Mouse (Mus musculus): ENCODE measurements at regions not wholly inside any gene's neighbourhood (a gene's known extent, or its start where the extent isn't known, plus 50 kb on each side); places are given as distances from the start of the nearest gene placed in this dataset.
A peak's percentile ranks its signal among the peaks of the same experiment; 100 is the strongest.
"Not testable (repeated sequence)": the region's sequence is repeated elsewhere in the genome, so short reads cannot be mapped to it uniquely, and the experiment has no call there.

DNA sequence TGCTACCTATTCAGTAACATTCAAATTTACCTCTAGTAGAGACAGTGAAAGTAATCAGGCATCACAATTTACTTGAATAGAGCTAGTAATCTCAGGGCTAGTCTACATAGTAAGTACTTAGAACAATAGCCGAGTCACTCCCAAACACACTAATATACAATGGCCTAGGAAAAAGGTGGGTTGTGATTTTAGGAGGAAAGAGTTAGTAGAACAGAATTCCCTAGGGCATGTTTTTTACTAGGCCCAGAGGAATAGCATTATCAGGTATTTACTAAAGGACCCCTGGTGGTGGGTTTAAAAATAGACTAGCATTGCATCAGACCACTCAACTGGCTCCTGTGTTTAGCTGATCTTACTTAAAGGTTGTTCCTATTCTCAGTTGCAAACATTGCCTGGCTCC is 535.8 kb downstream of the Mat2b start:
- DNase-seq: not testable (repeated sequence)

DNA sequence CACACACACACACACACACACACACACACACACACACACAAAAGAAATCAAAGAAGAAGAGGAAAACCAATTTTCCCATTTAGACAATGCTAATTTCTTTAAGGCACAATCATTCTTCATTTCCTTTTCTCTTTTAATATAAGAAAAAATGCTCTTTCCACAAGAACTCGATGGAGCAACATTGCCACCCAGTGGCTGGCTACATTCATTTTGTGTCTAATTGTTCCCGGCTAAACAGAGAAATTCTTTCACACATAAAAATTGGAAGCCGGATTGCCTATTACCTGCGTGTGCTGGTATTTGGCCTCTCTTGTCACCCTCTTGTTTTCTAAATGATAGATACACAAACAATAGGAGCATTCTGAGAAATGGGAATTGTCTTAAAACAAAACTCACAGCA is 545.7 kb downstream of the Mat2b start:
- peak; percentile 58 to 60 for DNase-seq

GRCm38 (mm10) chr11:40137803-40138202 is 557.2 kb downstream of the Mat2b start:
- DNase-seq: no peak

DNA sequence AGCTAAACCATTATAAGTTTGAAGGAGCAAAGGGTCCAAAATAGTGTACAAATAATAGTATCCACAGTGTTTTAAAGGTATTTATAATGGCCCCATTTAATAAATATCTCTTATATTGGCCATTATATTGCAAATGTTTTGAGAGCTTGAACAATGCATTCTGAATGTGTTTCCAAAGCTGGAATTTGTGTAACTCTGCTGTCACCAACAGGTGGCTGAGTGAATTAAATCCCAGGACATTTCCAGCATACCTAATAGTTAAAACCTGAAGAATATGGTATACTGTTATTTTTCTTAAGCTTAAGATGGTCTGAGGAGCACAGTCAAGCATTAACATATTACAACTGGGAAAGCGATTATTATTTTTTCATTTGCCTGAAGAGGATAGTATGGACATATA is 592.4 kb downstream of the Mat2b start:
- no peak for DNase-seq

- no peak for DNase-seq
These were observed 620.7 kb downstream of the Mat2b start for GRCm38 (mm10) chr11:40074317-40074716.

GRCm38 (mm10) chr11:40050503-40050902 is 644.5 kb downstream of the Mat2b start:
- DNase-seq: no peak

GRCm38 (mm10) chr11:40027511-40027910 is 667.5 kb downstream of the Mat2b start:
- no peak for DNase-seq

GRCm38 (mm10) chr11:39999483-39999882 is 695.5 kb downstream of the Mat2b start:
- DNase-seq: no peak

- DNase-seq: no peak
These were observed 696.4 kb downstream of the Mat2b start for GRCm38 (mm10) chr11:39998612-39999011.

DNA sequence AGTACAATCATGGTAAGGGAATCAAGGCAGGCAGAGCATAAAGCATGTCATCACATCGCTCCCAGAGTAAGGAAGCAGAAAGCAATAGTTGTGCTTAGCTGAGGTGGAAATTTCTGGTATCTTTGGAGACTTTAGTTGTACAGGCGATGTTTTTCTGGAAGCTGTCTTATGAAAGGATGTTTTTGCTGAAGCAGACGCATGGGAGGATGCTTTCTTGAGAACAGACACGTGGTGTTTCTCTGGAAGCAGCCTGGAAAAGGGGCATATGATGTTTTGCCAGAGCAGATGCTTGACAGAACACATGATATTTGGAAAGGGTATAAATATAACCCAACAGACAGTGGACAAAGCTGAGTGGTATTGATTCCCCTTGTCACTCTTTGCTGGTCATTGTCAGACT is 722.4 kb downstream of the Mat2b start:
- DNase-seq: peak in 1 of 2 experiments; percentile 12

- DNase-seq: no peak
These were observed 731.3 kb downstream of the Mat2b start for GRCm38 (mm10) chr11:39963705-39964104.

DNA sequence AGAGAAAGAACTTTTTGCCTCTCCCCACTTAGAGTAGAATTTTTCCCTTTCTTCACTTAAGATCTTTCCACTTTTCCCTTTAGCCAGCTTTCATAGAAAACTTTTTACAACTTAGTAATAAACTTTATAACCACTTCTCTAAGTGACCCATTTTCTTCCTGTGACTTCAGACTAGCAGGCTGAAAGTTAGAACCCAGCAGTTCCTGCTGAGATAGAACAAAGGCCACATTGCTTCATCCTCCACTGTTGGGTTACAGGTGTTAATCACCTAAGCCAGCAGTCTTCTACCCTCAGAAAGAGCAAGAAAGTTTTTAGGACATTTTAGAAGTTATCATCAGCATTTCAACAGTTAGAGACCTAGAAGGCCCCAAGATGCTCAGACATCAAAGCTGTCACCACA is 740.6 kb downstream of the Mat2b start:
- DNase-seq: no peak

- DNase-seq: no peak
These were observed 750.8 kb downstream of the Mat2b start for GRCm38 (mm10) chr11:39944196-39944595.

GRCm38 (mm10) chr11:39934216-39934615 is 760.8 kb downstream of the Mat2b start:
- DNase-seq: no peak

DNA sequence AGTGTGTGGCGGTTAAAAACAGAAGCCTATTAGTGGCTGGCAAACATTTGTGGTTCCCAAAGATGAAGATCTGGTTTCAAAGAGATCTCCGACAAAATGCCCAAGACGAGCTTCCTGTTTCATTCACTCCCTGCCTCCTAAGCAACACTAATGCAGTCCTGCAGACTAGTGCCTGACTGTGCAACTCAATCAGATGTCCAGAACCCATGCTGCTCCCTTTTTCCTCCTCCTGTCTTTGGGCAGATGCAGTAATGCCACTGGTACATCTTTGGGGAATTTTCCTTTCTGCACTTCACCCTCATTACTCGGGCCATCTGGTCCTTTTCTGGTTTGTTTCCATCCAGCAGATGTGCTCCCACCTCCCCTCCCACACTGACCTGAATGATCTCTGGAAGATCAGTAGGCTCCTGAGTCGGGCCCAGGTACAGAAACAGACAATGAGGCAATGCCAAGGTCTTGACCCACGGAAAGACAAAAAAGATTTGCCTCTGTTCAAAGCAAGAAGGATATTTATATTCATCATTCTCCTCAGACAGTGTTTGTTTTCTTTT is 771.0 kb downstream of the Mat2b start:
- no peak for DNase-seq

- no peak for DNase-seq
These were observed 777.2 kb downstream of the Mat2b start for GRCm38 (mm10) chr11:39917716-39918347.

DNA sequence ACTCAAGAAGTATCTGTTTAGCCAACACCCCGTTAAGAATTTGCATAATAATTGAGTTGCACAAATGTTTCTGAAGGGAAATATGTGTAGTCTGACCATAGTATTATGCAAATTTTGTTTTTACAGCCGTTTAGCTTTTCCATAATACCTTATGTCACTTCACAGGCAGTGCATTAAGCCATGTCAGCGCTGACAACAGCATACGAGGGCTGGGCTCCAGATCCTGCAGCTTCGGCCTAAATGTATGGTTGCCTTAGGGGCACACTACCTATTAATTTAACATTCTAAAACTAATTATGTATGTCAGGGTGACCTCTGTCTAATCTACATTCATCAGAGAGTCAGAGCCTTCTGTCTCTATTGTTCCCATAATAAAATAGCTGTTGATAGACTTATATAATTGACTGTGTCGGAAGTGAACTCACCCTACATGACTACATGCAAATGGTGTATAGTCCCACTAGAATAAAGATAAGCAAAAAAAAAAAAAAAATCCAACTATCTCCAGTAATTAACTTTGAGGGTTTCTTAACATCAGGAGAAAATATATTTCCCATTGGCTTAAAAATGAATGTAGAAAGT is 795.3 kb downstream of the Mat2b start:
- no peak for DNase-seq

- no peak for DNase-seq
These were observed 811.7 kb downstream of the Mat2b start for GRCm38 (mm10) chr11:39883305-39883704.

DNA sequence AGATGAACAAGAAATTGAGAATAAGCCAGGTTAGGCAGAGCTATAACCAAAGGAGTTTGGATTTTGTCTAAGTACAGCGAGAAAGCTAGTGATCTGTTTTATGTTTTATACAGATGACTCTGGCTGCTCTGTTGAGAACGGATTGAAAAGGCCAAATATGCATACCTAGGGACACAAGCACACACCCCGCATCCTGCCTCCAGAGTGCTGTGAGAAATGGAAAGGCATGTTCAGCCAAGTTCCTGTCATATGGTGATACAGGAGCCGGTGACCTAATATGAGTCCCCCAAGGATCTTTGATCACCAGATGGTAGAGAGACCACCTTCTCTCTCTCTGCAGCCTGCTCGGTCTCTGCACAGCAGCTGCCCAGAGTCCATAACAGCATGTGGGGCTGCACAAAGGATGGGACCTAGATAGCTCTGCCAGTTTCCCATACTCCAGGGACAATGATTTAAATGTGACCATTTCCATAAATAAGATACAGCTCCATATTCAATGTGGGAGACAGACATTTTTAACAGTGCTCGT is 826.5 kb downstream of the Mat2b start:
- no peak for DNase-seq

Measured in layer of hippocampus, postnatal 36 days (tissue).